23 mouse cellular contexts compared by ENCODE assay signal in genomic region chr10:19548491-19548890, GRCm38 (mm10).
"Had no signal": no experiment of that assay in that cellular context is flagged by ENCODE, and none has a peak within 500 bp of the region (broad histone marks: within the 10 kb centered on the region; RNA-seq: fewer than 3 reads in every experiment).

No protein-coding gene starts in this region.

- H3K27me3 ChIP-seq: liver, embryonic 13.5 days; liver, embryonic 15.5 days; lung, embryonic 15.5 days; midbrain, embryonic 12.5 days; neural tube, embryonic 13.5 days; neural tube, embryonic 15.5 days; stomach, embryonic 15.5 days had no signal

- H3K4me3 ChIP-seq: liver, embryonic 13.5 days; liver, embryonic 15.5 days; lung, embryonic 15.5 days; midbrain, embryonic 10.5 days; midbrain, embryonic 12.5 days; myocyte; neural tube, embryonic 13.5 days; neural tube, embryonic 15.5 days; stomach, embryonic 15.5 days had no signal

- H3K27ac ChIP-seq: liver, embryonic 13.5 days; liver, embryonic 15.5 days; lung, embryonic 15.5 days; midbrain, embryonic 10.5 days; midbrain, embryonic 12.5 days; neural tube, embryonic 13.5 days; neural tube, embryonic 15.5 days; stomach, embryonic 15.5 days; stomach, postnatal 0 days had no signal

- H3K36me3 ChIP-seq: liver, embryonic 13.5 days; liver, embryonic 15.5 days; lung, embryonic 15.5 days; midbrain, embryonic 10.5 days; midbrain, embryonic 12.5 days; neural tube, embryonic 13.5 days; neural tube, embryonic 15.5 days; stomach, embryonic 15.5 days had no signal

- H3K4me2 ChIP-seq: liver, embryonic 13.5 days; liver, embryonic 15.5 days; lung, embryonic 15.5 days; midbrain, embryonic 12.5 days; neural tube, embryonic 13.5 days; neural tube, embryonic 15.5 days; stomach, embryonic 15.5 days had no signal

- H3K9ac ChIP-seq: liver, embryonic 13.5 days; liver, embryonic 15.5 days; liver, postnatal 0 days; lung, embryonic 15.5 days; midbrain, embryonic 12.5 days; neural tube, embryonic 13.5 days; neural tube, embryonic 15.5 days; stomach, embryonic 15.5 days had no signal

- ATAC-seq: liver, postnatal 0 days; midbrain, embryonic 16.5 days had no signal

- DNase-seq: liver, embryonic 13.5 days; liver, postnatal 0 days; lung, adult 2 months; lung, postnatal 10 days; lung, postnatal 36 days; midbrain, embryonic 14.5 days; retina, postnatal 1 day; right cerebral cortex, adult 18-20 months; right cerebral cortex, postnatal 25 days; right cerebral cortex, postnatal 4 days; thymus, adult 2 months; thymus, postnatal 14 days; thymus, postnatal 36 days had no signal

- H3K9me3 ChIP-seq: liver, embryonic 13.5 days; liver, embryonic 15.5 days; lung, embryonic 15.5 days; midbrain, embryonic 10.5 days; midbrain, embryonic 12.5 days; neural tube, embryonic 13.5 days; neural tube, embryonic 15.5 days; stomach, embryonic 15.5 days had no signal

- H3K4me1 ChIP-seq: liver, embryonic 13.5 days; lung, embryonic 15.5 days; midbrain, embryonic 10.5 days; midbrain, embryonic 12.5 days; neural tube, embryonic 13.5 days; neural tube, embryonic 15.5 days; stomach, embryonic 15.5 days had no signal
